Comparison of ENCODE assay signal across 8 mouse cellular contexts in the genomic region with DNA sequence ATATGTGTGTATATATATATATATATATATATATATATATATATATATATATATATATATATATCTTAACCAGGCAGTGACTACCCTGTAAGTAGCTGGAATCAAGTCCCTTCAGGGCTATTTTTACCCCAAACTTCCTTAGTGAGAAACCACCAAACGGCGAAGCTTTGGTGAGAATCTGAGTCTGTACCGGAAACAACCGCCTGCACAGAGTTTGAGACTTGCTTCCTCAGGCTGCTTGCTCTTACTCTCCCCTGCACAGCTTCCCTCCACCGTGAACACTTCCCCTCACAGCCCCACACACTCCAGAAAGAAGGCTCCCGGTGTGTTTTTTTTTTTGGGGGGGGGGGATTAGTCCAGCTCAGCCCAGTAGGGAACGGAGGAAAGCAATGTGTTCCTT.
DNase-seq lines count a peak whose midpoint lies in the region; ATAC-seq lines count a peak whose summit lies in the region.

No protein-coding gene starts in this region.

- WGBS in embryonic facial prominence, embryonic 10.5 days = 79% methylated on average over 7 of the region's 7 CpGs
- WGBS in hindbrain, embryonic 14.5 days = 66% methylated on average over 7 of the region's 7 CpGs
- WGBS in neural tube, embryonic 12.5 days = 72% methylated on average over 7 of the region's 7 CpGs

- no peak for ATAC-seq in hindbrain, embryonic 14.5 days (ENCODE audit: low FRiP score)
- no peak for ATAC-seq in neural tube, embryonic 12.5 days (ENCODE audit: low FRiP score, low read depth)

- peak overlapping the region; percentile 52 for H3K9ac ChIP-seq in hindbrain, embryonic 14.5 days
- H3K9ac ChIP-seq in neural tube, embryonic 12.5 days = 0 out of 2 replicates have a peak overlapping the region, but pooled peaks have one; percentile 44

- no peaks in the 10 kb centered on the region for H3K27me3 ChIP-seq in embryonic facial prominence, embryonic 10.5 days (replicated peaks; ENCODE audit: low read depth, poor library complexity, severe bottlenecking)
- no peaks in the 10 kb centered on the region for H3K27me3 ChIP-seq in hindbrain, embryonic 14.5 days (ENCODE audit: control insufficient read depth, insufficient read depth, low read length)
- H3K27me3 ChIP-seq in neural tube, embryonic 12.5 days (replicated peaks) = no peaks in the 10 kb centered on the region

- peaks cover 79% of the 10 kb centered on the region for H3K4me1 ChIP-seq in embryonic facial prominence, embryonic 10.5 days
- peaks cover 65% of the 10 kb centered on the region for H3K4me1 ChIP-seq in hindbrain, embryonic 14.5 days (replicated peaks; ENCODE audit: control insufficient read depth, insufficient read depth, low read length)
- peaks cover 88% of the 10 kb centered on the region for H3K4me1 ChIP-seq in neural tube, embryonic 12.5 days

- H3K4me2 ChIP-seq in hindbrain, embryonic 14.5 days (replicated peaks) = peak overlapping the region; percentile 92
- H3K4me2 ChIP-seq in neural tube, embryonic 12.5 days (replicated peaks) = peak overlapping the region; percentile 93

- peak; percentile 73 for DNase-seq in layer of hippocampus, adult 9-11 months
- DNase-seq in layer of hippocampus, postnatal 36 days = no peak
- DNase-seq in embryonic facial prominence, embryonic 10.5 days (ENCODE audit: low spot score) = no peak
- DNase-seq in hindbrain, embryonic 14.5 days (ENCODE audit: low spot score) = no peak
- no peak for DNase-seq in adrenal gland, postnatal 14 days
- DNase-seq in gastrocnemius, postnatal 10 days = no peak
- no peak for DNase-seq in cerebellum, postnatal 4 days (ENCODE audit: low spot score in 2 of 2)

- no peak overlapping the region for H3K27ac ChIP-seq in embryonic facial prominence, embryonic 10.5 days (replicated peaks)
- H3K27ac ChIP-seq in hindbrain, embryonic 14.5 days = peak overlapping the region; percentile 55
- no peak overlapping the region for H3K27ac ChIP-seq in neural tube, embryonic 12.5 days

- peak overlapping the region; percentile 25; the same call in 1 of the 2 replicates for H3K4me3 ChIP-seq in embryonic facial prominence, embryonic 10.5 days
- peak overlapping the region; percentile 58 for H3K4me3 ChIP-seq in hindbrain, embryonic 14.5 days (replicated peaks; ENCODE audit: low read length)
- H3K4me3 ChIP-seq in neural tube, embryonic 12.5 days = no peak overlapping the region

- peaks cover 33% of the 10 kb centered on the region for H3K36me3 ChIP-seq in embryonic facial prominence, embryonic 10.5 days (replicated peaks)
- no peaks in the 10 kb centered on the region; the same call in 1 of the 2 replicates for H3K36me3 ChIP-seq in hindbrain, embryonic 14.5 days (replicated peaks; ENCODE audit: control insufficient read depth, insufficient read depth)
- H3K36me3 ChIP-seq in neural tube, embryonic 12.5 days = no peaks in the 10 kb centered on the region

- H3K9me3 ChIP-seq in embryonic facial prominence, embryonic 10.5 days = no peaks in the 10 kb centered on the region
- no peaks in the 10 kb centered on the region for H3K9me3 ChIP-seq in hindbrain, embryonic 14.5 days (ENCODE audit: control insufficient read depth, low read length)
- no peaks in the 10 kb centered on the region for H3K9me3 ChIP-seq in neural tube, embryonic 12.5 days
